Mouse (Mus musculus) left cerebral cortex, postnatal 14 days (tissue): ENCODE results near the gene Idh2. TPM values are rescaled to one million over a fixed set of nuclear protein-coding genes. Genes with fewer than 3 reads are reported as not detected.
"Not testable (repeated sequence)": the region's sequence is repeated elsewhere in the genome, so short reads cannot be mapped to it uniquely, and the experiment has no call there.

Source experiments
- DNase-seq, 2 experiments: peaks; one replicate each; pipeline ENCODE4 v3.0.0; 2021 to 2022; ENCODE audit warnings: low spot score in 2 of 2, mixed read lengths in 1 of 2
- intact Hi-C: fragments of 180-260 bp; cut with DNase I; formaldehyde crosslinking; loops from one replicate; pipeline ENCODE4 v1.15.1; 2025
- long read RNA-seq, 2 experiments: library from polyadenylated mRNA; stranded (forward); transcript quantifications; one replicate each; pipeline ENCODE4 v2.0.0; 2021
- total RNA-seq, 2 experiments: library from RNA; stranded (reverse); gene quantifications; 2 replicates each; pipeline ENCODE4 v1.2.3; 2021

Idh2 gene
- total RNA-seq, result 10 to 100 TPM; 48.1 to 50.3 TPM
- long read RNA-seq, experiment 1, transcript Idh2-201 (11 exons, 1,745 nt), result major isoform, 67 of 78 reads
- long read RNA-seq, experiment 1, partial matches to known transcripts, result 4 of 78 reads
- long read RNA-seq, experiment 1, other reads (novel, unspliced or antisense), result 7 of 78 reads
- long read RNA-seq, experiment 2, transcript Idh2-201 (11 exons, 1,745 nt), result major isoform, 54 of 70 reads
- long read RNA-seq, experiment 2, partial matches to known transcripts, result 1 of 70 reads
- long read RNA-seq, experiment 2, other reads (novel, unspliced or antisense), result 14 of 70 reads

- intact Hi-C loops, result no loop called here
- peak; percentile 86 to 88 for DNase-seq
Observed at GRCm38 (mm10) chr7:80115224-80115590, at the start of gene Idh2. Gene Idh2 (minus strand): TSS chr7:80115392.

- intact Hi-C loops, result no loop called here
- DNase-seq, result peak; percentile 17 to 34
Observed at GRCm38 (mm10) chr7:80160945-80161306, 45.7 kb upstream of the Idh2 start.

GRCm38 (mm10) chr7:80160293-80160944, 45.2 kb upstream of the Idh2 start:
- no peak for DNase-seq
- intact Hi-C loops, result no loop called here

GRCm38 (mm10) chr7:80158496-80159268, 43.5 kb upstream of the Idh2 start:
- intact Hi-C loops, result no loop called here
- no peak for DNase-seq

GRCm38 (mm10) chr7:80156711-80157227, 41.6 kb upstream of the Idh2 start:
- DNase-seq, result peak; percentile 17 to 38
- intact Hi-C loops, result no loop called here

- DNase-seq, result no peak
- intact Hi-C loops, result no loop called here
Observed at GRCm38 (mm10) chr7:80154689-80155088, 39.5 kb upstream of the Idh2 start.

GRCm38 (mm10) chr7:80152756-80153155, 37.6 kb upstream of the Idh2 start:
- DNase-seq, result no peak
- intact Hi-C loops, result no loop called here

- peak in 1 of 2 experiments; percentile 31 for DNase-seq
- intact Hi-C loops, result no loop called here
Observed at GRCm38 (mm10) chr7:80152152-80152551, 37.0 kb upstream of the Idh2 start.

- peak; percentile 66 to 71 for DNase-seq
- intact Hi-C loops, result loop anchor here (10.0 kb wide), 1 partner anchor 225 kb away; the partner anchor contains the start of gene Man2a2
Observed at GRCm38 (mm10) chr7:80149356-80149755, 34.2 kb upstream of the Idh2 start.

- no peak for DNase-seq
- intact Hi-C loops, result loop anchor here (10.0 kb wide), 1 partner anchor 229 kb away; the partner anchor contains the start of gene Man2a2
Observed at GRCm38 (mm10) chr7:80146077-80146476, 30.9 kb upstream of the Idh2 start.

GRCm38 (mm10) chr7:80144695-80145094, 29.5 kb upstream of the Idh2 start:
- DNase-seq, result no peak
- intact Hi-C loops, result loop anchor here (5.0 to 10.0 kb wide), 2 partner anchors 53 to 230 kb away; partner anchors contain the start of gene Man2a2

GRCm38 (mm10) chr7:80143331-80144273, 28.4 kb upstream of the Idh2 start:
- intact Hi-C loops, result loop anchor here (5.0 to 10.0 kb wide), 2 partner anchors 54 to 231 kb away; partner anchors contain the start of gene Man2a2
- DNase-seq, result peak; percentile 75 to 83

GRCm38 (mm10) chr7:80140815-80141214, 25.6 kb upstream of the Idh2 start:
- intact Hi-C loops, result loop anchor here (2.0 to 10.0 kb wide), 3 partner anchors 56 to 234 kb away; partner anchors contain the start of gene Man2a2
- peak; percentile 71 to 76 for DNase-seq

- DNase-seq, result no peak
- intact Hi-C loops, result no loop called here
Observed at GRCm38 (mm10) chr7:80138375-80138774, 23.2 kb upstream of the Idh2 start.

- intact Hi-C loops, result no loop called here
- DNase-seq, result no peak
Observed at GRCm38 (mm10) chr7:80135173-80135532, 20.0 kb upstream of the Idh2 start.

GRCm38 (mm10) chr7:80134454-80135172, 19.4 kb upstream of the Idh2 start:
- peak; percentile 82 to 88 for DNase-seq
- intact Hi-C loops, result no loop called here

- intact Hi-C loops, result no loop called here
- peak; percentile 22 to 56 for DNase-seq
Observed at GRCm38 (mm10) chr7:80132541-80132940, 17.3 kb upstream of the Idh2 start.

GRCm38 (mm10) chr7:80131315-80131714, 16.1 kb upstream of the Idh2 start:
- DNase-seq, intact Hi-C loops: not testable (repeated sequence)
